Mouse (Mus musculus): ENCODE data around the gene Mthfd1.

DNA sequence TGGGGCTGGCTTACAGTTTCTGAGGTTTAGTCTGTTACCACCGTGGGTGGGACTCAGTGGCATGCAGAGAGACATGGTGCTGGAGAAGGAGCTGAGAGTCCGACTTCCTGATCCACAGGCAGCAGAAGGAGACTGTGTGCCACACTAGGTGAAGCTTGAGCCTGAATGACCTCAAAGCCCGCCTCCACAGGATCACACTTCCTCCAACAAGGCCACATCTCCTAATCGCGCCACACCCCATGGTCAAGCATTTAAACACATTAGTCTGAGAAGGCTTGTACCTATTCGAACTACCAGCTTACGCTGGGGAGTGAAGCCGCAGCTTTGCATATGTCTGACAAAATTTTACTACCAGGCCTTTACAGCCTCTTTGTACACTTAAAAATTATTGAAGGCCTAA, 50.0 kb downstream of the Mthfd1 start:
- no peak for TF ChIP-seq EP300 (IDR thresholded peaks at IDR 0.05; ENCODE audit: low read depth)
- no peak for TF ChIP-seq CTCF (IDR thresholded peaks at IDR 0.05; ENCODE audit: low read depth)

Data from heart, postnatal 0 days (tissue).